Mouse (Mus musculus): ENCODE measurements at regions not wholly inside any gene's neighbourhood (a gene's known extent, or its start where the extent isn't known, plus 50 kb on each side); places are given as distances from the start of the nearest gene placed in this dataset.

DNA sequence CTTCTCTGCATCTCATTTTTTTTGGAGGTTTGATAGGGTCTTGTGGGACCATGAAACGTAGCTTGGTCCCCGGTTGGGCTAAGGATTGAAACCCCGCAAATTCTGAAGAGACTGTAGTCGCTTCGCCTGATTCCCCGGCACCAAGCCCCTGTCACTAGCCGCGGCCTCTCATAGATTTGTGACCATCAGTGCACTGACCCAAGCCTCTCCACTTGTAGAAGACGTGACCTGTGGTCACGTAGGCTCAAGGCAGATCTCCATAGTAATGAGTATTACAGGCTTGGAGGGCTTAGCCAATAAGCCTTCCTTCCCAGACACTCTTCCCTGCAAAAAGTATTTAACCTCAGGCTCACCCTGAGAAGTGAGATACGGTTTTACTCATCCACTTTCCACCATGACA lies 73.3 kb downstream of the Gpr6 start:
- no peak for TF ChIP-seq CTCF (IDR thresholded peaks at IDR 0.05; ENCODE audit: borderline replicate concordance, insufficient read depth, low read depth, low read length)
- no peak for TF ChIP-seq POLR2A (IDR thresholded peaks at IDR 0.05; ENCODE audit: borderline replicate concordance, insufficient read depth, low read length)

All from cerebellum, adult 2 months (tissue).